ENCODE assay signal across 17 mouse cellular contexts in the genomic region with DNA sequence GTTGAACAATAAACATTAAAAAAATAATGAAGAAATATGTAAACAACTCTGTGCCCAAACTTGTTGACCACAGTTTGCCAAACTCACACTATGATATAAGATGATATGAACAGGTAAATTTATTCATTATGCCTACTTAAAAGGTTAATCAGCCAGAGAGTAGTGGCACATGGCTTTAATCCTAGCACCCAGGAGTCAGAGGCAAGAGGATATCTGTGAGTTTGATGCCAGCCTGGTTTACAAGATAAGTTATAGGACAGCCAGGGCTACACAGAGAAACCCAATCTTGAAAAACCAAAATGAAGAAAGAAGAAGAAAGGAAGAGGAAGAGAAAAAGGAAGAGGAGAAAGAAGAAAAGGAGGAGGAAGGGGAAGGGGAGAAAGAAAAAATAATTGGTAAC.
"Had no signal": no experiment of that assay in that cellular context is flagged by ENCODE, and none has a peak within 500 bp of the region (broad histone marks: within the 10 kb centered on the region; RNA-seq: fewer than 3 reads in every experiment).

No protein-coding gene starts in this region.

- H3K4me1 ChIP-seq: liver, embryonic 12.5 days; lung, embryonic 15.5 days; midbrain, embryonic 12.5 days; neural tube, embryonic 12.5 days; stomach, embryonic 15.5 days had no signal

- H3K4me2 ChIP-seq: liver, embryonic 12.5 days; lung, embryonic 15.5 days; midbrain, embryonic 12.5 days; neural tube, embryonic 12.5 days; stomach, embryonic 15.5 days had no signal

- H3K27ac ChIP-seq: liver, embryonic 12.5 days; lung, embryonic 15.5 days; macrophage; midbrain, embryonic 12.5 days; neural tube, embryonic 12.5 days; stomach, embryonic 15.5 days; stomach, postnatal 0 days had no signal

- DNase-seq: lung, adult 2 months; lung, postnatal 14 days; lung, postnatal 36 days; midbrain, embryonic 14.5 days; right cerebral cortex, postnatal 14 days; thymus, adult 2 months; thymus, postnatal 25 days; thymus, postnatal 4 days had no signal

- H3K9ac ChIP-seq: liver, embryonic 12.5 days; lung, embryonic 15.5 days; midbrain, embryonic 12.5 days; neural tube, embryonic 12.5 days; stomach, embryonic 15.5 days had no signal

- H3K9me3 ChIP-seq: liver, embryonic 12.5 days; lung, embryonic 15.5 days; midbrain, embryonic 12.5 days; neural tube, embryonic 12.5 days; stomach, embryonic 15.5 days had no signal

- H3K27me3 ChIP-seq: liver, embryonic 12.5 days; lung, embryonic 15.5 days; midbrain, embryonic 12.5 days; neural tube, embryonic 12.5 days; stomach, embryonic 15.5 days had no signal

- ATAC-seq: liver, embryonic 12.5 days; lung, postnatal 0 days; midbrain, embryonic 16.5 days had no signal

- H3K4me3 ChIP-seq: liver, embryonic 12.5 days; lung, embryonic 15.5 days; midbrain, embryonic 12.5 days; neural tube, embryonic 12.5 days; stomach, embryonic 15.5 days had no signal
